Mouse (Mus musculus) gastrocnemius, postnatal 10 days (tissue): ENCODE measurements at regions not wholly inside any gene's neighbourhood (a gene's known extent, or its start where the extent isn't known, plus 50 kb on each side); places are given as distances from the start of the nearest gene placed in this dataset.

Experiments used
- DNase-seq: peaks from one replicate; pipeline ENCODE4 v3.0.0; 2021; ENCODE audit warnings: mixed read lengths

DNA sequence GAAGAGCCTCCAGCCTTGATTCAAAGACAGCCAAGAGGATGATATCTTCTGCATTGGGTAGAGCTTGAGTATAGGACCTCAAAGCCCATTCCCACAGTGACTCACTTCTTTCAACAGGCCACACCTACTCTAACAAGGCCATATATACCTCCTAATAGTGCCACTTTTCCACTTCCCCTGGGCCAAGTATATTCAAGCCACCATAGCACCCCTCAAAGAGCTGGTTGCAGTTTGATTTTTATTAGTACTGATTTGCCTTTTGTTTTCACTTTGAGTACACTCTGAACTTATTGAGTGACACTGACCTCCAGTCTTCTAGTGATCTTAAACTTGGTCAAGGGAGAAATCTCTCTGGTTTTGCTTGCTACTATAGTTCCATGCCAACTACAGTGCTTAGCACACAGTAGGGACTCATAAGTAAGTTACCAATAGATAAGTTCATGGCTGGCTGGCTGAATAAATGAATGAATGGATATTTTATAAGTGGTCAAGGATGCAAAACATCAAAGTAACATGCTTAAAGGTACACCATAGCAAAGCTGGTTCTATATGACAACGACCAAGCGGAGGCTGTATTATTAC lies 64.5 kb upstream of the Lmo2 start:
- DNase-seq, result no peak

DNA sequence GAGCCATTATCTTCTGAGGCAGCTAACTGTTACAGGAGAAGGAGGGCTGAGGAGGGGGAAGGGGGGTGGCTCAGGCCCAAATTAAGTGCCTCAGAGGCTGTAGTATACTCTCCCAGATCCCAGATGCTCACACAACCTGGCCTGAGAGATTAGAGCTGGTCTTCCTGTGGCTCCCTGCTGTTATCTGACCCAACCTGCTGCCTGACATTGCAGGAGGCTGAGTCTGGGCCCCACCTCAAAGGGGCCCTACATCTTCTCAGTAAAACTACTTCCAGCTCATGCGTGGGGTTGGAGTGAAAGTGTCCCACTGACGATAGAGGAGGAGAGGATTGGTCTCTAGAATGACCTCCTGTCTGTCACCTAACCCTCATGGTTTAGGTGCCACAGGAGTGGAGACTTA lies 64.0 kb upstream of the Lmo2 start:
- DNase-seq, result no peak

DNA sequence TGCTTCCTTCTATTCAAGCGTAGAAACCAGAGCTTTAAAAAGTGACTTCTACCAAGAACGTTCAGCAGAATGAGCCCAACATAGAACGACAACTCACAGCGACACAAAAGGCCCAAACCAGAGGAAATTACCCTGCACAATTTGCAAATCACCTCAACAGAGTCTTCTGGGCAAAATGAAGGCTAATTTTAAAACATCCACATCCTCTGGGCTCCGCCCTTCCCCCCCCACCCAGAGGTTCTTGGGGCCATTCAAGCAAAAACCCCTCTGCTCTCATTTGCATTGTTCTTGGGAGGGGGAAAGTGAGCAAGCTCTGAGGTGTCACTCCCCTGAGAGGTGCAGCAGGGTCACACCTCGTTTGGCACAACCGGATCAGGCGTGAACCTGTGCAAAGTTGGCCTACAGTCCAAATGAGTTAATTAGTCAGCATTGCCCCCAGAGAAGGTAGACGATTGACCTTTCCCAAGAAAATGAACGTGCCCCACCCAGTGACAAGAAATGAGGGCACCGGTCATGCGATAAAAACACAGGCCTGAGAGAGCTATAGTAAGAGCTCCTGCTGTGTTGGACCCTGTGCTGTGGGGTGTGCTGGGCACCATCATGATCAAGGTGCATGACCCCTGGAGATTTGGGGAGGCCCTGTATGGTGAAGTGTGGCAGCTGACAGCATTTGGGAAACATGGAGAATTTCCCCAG lies 62.7 kb upstream of the Lmo2 start:
- no peak for DNase-seq

DNA sequence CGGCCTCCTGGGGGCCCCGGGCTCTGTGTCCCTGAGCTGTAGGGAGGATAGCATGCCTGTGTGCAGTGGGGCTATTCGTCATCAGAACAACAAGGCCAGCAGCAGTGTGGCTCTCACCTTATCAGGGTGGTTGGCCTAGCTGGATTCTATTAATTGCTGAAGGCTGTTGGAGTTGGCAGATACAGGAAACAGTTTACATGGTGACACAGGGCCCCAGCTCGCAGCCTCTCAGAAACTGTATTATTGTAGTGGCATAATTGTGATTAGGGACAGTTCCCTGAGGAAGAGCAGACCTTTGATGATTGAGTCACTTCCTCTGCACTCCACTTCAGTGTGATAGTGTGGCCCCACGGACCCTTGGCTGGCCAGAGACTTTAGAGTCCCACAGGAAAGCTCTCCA lies 61.6 kb upstream of the Lmo2 start:
- no peak for DNase-seq

DNA sequence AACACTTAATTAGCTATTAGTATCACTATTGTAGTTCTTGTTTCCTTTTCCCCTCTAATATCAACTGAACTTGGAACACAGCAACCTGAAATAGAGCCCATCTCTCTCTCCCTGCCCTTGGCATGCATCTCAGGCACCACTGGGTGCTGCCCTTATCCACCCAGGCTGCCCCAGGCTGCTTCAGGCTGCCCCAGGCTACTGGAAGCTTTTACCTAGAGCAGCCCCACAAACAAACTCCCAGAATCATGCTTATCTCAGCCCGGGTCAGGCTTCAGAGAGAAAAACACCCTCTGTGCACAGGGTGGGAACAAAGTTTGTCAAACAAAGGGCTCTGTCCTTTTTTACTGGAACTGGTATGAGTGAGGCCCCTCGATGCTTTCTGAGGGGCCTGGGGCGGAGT lies 61.0 kb upstream of the Lmo2 start:
- DNase-seq, result no peak

DNA sequence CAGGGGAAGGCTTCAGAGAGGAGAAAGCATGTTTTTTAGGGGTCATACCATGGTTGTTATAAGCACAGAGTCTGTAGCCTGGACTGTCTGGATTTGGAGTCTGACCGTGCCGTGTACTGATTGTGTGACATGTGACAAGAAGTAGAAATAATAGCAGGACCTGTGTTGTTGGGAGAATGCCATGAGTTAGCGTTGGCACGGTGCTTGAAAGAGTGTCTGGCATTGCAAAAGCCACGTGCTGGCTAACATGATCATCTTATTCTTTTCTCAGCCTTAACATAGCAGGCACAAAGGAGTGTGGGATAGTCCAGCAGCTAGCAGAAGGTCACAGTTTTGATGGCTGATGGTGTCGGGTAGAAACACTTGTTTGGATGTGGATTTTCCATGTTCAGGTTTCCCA lies 58.1 kb upstream of the Lmo2 start:
- no peak for DNase-seq

DNA sequence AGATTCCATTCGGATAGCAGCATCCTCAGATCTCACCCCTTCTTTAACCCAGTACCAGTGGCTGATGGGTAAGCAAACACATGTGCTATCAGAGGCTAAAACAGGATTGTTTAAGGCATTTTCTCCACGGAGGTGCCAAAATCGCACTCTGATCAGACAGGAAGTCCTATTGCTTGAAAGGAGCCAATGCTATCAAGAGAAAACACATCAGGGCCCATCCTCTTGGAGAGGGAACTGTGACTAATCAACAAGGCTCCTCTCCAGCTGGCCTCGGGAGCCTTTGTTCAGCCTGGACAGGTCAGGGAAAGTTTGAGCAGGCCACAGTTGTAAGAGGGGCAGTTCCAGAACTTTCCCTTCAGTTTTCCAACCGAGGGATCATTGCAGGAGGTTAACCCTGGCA lies 57.4 kb upstream of the Lmo2 start:
- peak; percentile 55 for DNase-seq

DNA sequence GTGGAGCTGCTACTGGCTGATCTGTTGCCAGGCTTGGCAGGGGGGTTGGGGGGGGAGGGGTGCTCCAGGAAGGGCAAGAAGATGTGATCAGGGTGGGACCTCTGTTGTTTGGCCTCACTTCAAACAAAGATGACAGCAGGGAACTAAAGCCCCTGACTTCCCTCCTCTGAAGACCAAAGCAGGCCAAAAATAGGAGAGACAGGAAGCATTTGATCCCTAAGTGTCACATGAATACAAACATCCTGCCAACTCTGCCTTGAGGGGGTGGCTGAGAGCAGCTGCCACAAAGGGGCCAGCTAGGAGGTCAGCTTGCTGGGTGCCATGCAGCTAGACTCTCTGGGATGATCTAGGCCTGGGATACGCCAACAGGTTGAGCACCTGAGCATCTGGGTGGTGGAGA lies 56.3 kb upstream of the Lmo2 start:
- no peak for DNase-seq

DNA sequence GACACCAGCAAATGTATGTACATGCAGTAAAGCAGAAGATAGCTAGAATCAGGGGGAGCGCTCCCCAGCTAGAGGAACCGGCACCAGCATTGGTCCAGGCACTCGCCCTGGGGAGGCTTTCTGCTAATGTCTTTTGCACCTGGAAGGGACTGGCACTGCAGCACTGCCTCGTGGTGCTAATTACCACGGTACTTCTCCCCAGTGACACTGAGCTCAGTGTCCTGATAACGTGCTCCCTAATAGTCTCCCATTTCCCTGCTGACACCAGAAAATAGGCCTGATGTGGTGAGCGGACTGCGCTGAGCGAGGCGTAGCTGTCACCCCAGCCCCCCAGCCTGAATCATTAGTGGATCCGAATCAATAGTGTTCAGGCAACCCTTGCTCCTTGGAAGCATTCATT lies 55.0 kb upstream of the Lmo2 start:
- DNase-seq, result no peak

DNA sequence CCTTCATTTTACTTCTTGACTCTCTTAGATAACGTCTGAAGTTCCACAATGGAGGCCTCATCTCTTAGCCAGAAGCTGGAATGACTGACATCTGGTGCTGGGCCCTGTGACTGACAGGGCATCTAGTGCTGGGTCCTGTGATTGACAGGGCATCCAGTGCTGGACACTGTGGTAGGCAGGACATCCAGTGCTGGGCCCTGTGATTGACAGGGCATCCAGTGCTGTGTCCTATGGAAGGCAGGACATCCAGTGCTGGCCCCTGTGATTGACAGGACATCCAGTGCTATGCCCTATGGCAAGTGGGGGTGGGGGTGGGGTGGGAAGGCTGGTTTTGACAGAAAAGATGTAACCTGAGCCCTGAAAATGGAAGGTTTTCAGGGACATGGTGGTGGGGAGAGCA lies 52.1 kb upstream of the Lmo2 start:
- DNase-seq, result no peak

DNA sequence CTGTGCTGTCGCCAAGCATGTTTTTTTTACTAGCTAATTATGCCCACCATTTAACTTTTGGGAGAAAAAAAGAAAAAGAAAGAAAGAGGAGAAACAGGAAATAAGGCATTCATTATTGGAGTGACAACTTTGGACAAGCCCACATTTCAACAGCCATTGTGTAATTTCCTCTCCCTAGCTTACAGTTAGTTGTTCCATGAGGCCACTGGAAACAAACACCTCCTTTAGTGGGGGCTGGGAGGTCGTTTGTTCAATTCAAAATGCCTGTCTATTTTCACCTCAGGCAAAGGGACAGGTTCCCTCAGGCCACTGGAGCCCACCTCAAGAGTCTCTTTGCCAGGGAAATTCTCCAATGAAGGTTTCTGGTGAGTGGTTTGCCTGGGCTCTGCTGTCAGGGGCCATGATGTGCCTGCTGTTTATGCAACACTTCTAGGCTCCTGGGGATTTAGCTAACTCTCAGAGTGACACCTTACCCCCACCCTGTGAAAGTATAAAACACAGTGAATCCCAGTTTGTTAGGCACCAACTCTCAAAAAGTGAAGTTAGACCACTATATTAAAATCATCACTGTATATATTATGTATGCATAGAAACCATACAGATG lies 51.1 kb upstream of the Lmo2 start:
- no peak for DNase-seq
